Mouse (Mus musculus): ENCODE measurements at regions not wholly inside any gene's neighbourhood (a gene's known extent, or its start where the extent isn't known, plus 50 kb on each side); places are given as distances from the start of the nearest gene placed in this dataset.

GRCm38 (mm10) chr6:120609858-120610257 lies 56.3 kb upstream of the Cecr2 start:
- TF ChIP-seq EP300 (IDR thresholded peaks at IDR 0.05) (no peak), CTCF (IDR thresholded peaks at IDR 0.05) (no peak)

Data from lung, postnatal 0 days (tissue).